Mouse (Mus musculus) retina, postnatal 1 day (tissue): Measurements from ENCODE around the gene Sp100.
A peak's percentile ranks its signal among the peaks of the same experiment; 100 is the strongest.

Experiments
- DNase-seq: peaks from one replicate; pipeline ENCODE4 v3.0.0-alpha.2; 2012

The Sp100 gene

DNA sequence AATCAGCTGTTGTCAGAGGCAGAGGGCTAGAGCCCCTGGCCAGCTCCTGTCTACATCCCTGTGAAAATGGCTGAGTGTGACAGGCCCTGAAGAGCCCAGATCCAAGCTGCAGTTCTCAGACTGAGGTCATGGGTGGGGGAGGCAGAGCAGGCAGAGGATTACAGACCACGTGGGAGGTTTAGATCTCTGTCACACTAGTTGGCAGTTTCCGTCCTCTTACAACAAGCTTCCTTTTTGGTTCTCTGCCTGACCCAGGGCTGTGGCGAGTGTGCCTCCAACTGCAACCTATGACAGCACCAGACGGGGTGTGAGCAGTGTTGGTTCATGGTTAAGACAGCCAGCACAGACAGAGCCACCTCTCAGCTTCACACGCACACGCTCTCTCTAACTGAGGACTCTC is 101.7 kb downstream of the Sp100 start:
- peak; percentile 67 for DNase-seq

DNA sequence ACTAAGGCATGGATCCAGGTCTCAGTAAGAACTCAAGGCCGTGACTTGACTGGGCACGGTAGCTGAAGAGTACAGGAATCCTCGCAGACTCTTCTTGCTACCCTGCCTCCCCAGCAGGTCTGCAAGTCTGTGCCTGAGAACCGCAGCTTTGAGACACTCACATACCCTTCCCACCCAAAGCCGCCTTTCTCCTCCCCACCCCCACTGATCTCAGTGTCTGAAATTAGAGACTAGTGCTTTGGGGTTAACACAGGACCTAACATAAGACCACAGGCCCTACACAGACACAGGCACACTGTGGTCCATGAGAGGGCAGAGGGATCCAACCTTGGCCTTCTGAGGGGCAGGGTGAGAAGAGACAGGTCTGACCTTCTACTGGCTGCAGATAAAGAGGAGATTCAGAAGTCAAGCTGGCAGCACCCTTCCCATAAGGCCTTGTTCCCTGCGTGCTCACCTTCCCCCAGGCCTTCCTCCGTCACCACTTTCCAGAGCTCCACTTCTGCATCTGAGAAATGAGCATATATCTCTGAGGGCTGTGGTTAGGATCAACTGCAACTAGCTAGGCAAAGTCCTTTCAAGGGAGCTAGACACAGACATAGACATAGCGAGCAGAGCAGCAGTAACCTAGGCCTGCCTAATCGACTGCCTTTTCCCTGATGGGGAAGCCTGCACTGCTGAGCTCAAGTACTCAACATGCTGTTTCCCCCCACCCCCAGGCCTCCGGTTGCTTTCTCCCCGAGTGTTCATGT is 102.3 kb downstream of the Sp100 start:
- DNase-seq, result no peak

GRCm38 (mm10) chr1:85757531-85758230 is 107.9 kb downstream of the Sp100 start:
- DNase-seq, result no peak

GRCm38 (mm10) chr1:85758231-85758968 is 108.6 kb downstream of the Sp100 start:
- DNase-seq, result peak; percentile 15

DNA sequence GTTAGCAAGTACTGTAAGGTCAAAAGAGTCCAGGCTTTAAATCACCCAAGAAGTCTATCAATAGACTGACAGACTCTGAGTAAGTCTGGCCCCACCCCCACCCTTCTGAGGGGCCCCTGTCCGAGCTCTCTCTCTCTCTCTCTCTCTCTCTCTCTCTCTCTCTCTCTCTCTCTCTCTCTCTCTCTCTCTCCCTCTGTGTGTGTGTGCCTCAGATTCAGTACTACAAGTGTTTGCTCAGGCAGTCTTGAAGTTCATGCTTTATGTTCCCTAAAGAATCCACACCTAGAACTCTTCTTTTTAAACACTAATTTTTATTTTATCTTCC is 109.1 kb downstream of the Sp100 start:
- no peak for DNase-seq
